Mouse (Mus musculus): ENCODE results near the gene D230025D16Rik. TPM values are rescaled to one million over a fixed set of nuclear protein-coding genes. Genes with fewer than 3 reads are reported as not detected.

The D230025D16Rik gene
- total RNA-seq (2023) = 10 to 100 TPM; 28.4 to 40.9 TPM

GRCm38 (mm10) chr8:105224413-105225271 is at the start of gene D230025D16Rik:
D230025D16Rik (plus strand) TSS chr8:105225145.

GRCm38 (mm10) chr8:105254966-105255350 is 30.0 kb downstream of the D230025D16Rik start, which contains the start of gene B3gnt9:
B3gnt9 (minus strand) TSS chr8:105255153.

GRCm38 (mm10) chr8:105264024-105264982 is 39.4 kb downstream of the D230025D16Rik start, which contains the start of the genes Tradd and Fbxl8:
Tradd (minus strand) TSS chr8:105264609.
Fbxl8 (plus strand) TSS chr8:105264648.

GRCm38 (mm10) chr8:105269461-105269947 is 44.6 kb downstream of the D230025D16Rik start, which contains the start of gene Hsf4:
Hsf4 (plus strand) TSS chr8:105269801.

GRCm38 (mm10) chr8:105275840-105276239 is 50.9 kb downstream of the D230025D16Rik start, which contains the start of gene Nol3:
Nol3 (plus strand) TSS chr8:105276140.

GRCm38 (mm10) chr8:105289805-105290460 is 65.0 kb downstream of the D230025D16Rik start, which contains the start of gene 4931428F04Rik:
4931428F04Rik (minus strand) TSS chr8:105289864.

GRCm38 (mm10) chr8:105295895-105296573 is 71.1 kb downstream of the D230025D16Rik start, which contains the start of gene Exoc3l:
Exoc3l (minus strand) TSS chr8:105296101.

GRCm38 (mm10) chr8:105297511-105298192 is 72.7 kb downstream of the D230025D16Rik start, which contains the start of gene E2f4:
E2f4 (plus strand) TSS chr8:105297663.

Other genes with a start within 250 kb of the D230025D16Rik start
- not detected for gene Ces2h, start 224.3 kb upstream of the D230025D16Rik start, total RNA-seq (2023)
- not detected for gene Ces3a, start 176.5 kb upstream of the D230025D16Rik start, total RNA-seq (2023)
- not detected for gene Ces3b, start 141.4 kb upstream of the D230025D16Rik start, total RNA-seq (2023)
- not detected for gene Ces4a, start 93.3 kb upstream of the D230025D16Rik start, total RNA-seq (2023)
- 10 to 100 TPM; 75.7 to 84.6 TPM for gene Cbfb, start 54.5 kb upstream of the D230025D16Rik start, total RNA-seq (2023)
- 1 to 10 TPM in 1 of 2 experiments, under 1 TPM in 1; 0.46 to 1.0 TPM for gene B3gnt9, start 30.0 kb downstream of the D230025D16Rik start, total RNA-seq (2023)
- 10 to 100 TPM; 14.7 to 15.1 TPM for gene Tradd, start 39.5 kb downstream of the D230025D16Rik start, total RNA-seq (2023)
- gene Fbxl8, start 39.5 kb downstream of the D230025D16Rik start, total RNA-seq (2023) = 1 to 10 TPM; 4.4 to 7.2 TPM
- gene Hsf4, start 44.7 kb downstream of the D230025D16Rik start, total RNA-seq (2023) = under 1 TPM in 1 of 2 experiments, not detected in 1; 0.75 TPM
- gene Nol3, start 51.0 kb downstream of the D230025D16Rik start, total RNA-seq (2023) = not detected
- 1 to 10 TPM; 1.4 to 1.8 TPM for gene 4931428F04Rik, start 64.7 kb downstream of the D230025D16Rik start, total RNA-seq (2023)
- 1 to 10 TPM; 1.0 to 1.5 TPM for gene Exoc3l, start 71.0 kb downstream of the D230025D16Rik start, total RNA-seq (2023)
- 10 to 100 TPM; 58.9 to 66.0 TPM for gene E2f4, start 72.5 kb downstream of the D230025D16Rik start, total RNA-seq (2023)
- 1 to 10 TPM in 1 of 2 experiments, under 1 TPM in 1; 0.81 to 1.7 TPM for gene Elmo3, start 80.5 kb downstream of the D230025D16Rik start, total RNA-seq (2023)
- 1 to 10 TPM; 5.8 to 6.6 TPM for gene Lrrc29, start 101.1 kb downstream of the D230025D16Rik start, total RNA-seq (2023)
- 10 to 100 TPM; 25.0 to 27.3 TPM for gene Tmem208, start 101.2 kb downstream of the D230025D16Rik start, total RNA-seq (2023)
- gene Fhod1, start 122.8 kb downstream of the D230025D16Rik start, total RNA-seq (2023) = 10 to 100 TPM; 32.7 to 37.5 TPM
- 1 to 10 TPM in 1 of 2 experiments, under 1 TPM in 1; 0.82 to 1.2 TPM for gene Slc9a5, start 123.7 kb downstream of the D230025D16Rik start, total RNA-seq (2023)
- gene Plekhg4, start 148.1 kb downstream of the D230025D16Rik start, total RNA-seq (2023) = under 1 TPM in 1 of 2 experiments, not detected in 1; 0.22 TPM
- under 1 TPM in 1 of 2 experiments, not detected in 1; 0.13 TPM for gene Kctd19, start 188.4 kb downstream of the D230025D16Rik start, total RNA-seq (2023)
- under 1 TPM in 1 of 2 experiments, not detected in 1; 0.24 TPM for gene Lrrc36, start 188.4 kb downstream of the D230025D16Rik start, total RNA-seq (2023)
- 1 to 10 TPM; 6.6 to 8.5 TPM for gene Tppp3, start 246.4 kb downstream of the D230025D16Rik start, total RNA-seq (2023)